Mouse (Mus musculus) spleen, postnatal 4 days (tissue): ENCODE results near the gene Wscd1.
"Not testable (repeated sequence)": the region's sequence is repeated elsewhere in the genome, so short reads cannot be mapped to it uniquely, and the experiment has no call there.

Experiments used
- DNase-seq, 2 experiments: peaks; one replicate each; pipeline ENCODE4 v3.0.0; 2022; ENCODE audit warnings: low spot score in 2 of 2

The Wscd1 gene

GRCm38 (mm10) chr11:71770479-71770878 lies 20.8 kb downstream of the Wscd1 start:
- DNase-seq: no peak

DNA sequence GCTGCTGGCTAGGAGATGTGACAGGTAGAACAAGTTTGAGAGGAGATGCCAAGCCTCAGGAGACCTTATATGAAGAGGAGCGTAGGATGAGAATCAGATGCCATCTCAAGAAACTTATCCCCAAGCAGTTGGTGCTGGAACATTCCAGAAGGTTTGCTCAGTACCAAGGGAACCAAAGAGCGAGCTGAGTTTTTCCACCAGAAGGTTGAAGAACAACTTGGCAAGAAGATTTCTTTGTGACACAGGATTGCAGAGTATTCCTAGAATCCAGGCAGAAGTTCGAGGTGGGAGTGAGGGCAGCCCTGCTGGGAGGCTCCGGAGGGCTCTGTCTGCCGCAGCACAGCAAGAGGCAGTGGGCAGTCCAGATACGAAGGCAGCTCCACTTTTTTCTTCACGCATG lies 21.4 kb downstream of the Wscd1 start:
- no peak for DNase-seq

DNA sequence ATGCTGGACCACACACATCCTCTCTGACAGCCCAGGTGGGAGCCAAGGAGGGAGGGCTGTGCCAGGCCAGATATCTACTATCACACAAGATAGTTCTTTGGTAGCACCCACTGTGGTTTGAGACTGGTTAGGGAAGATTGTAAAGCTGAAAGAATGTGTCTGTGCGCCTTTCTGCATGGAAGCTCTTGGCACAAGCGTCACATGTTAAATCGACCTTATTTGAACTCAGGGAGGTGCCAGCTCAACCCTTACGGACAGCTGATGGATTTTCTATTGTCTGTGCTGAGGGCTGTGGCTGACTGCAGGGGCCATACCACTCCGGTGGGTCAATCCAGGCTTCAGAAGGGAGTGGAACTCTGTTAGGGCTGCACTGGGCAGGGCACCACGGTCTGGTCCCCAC lies 22.3 kb downstream of the Wscd1 start:
- DNase-seq: no peak

- no peak for DNase-seq
Measured at GRCm38 (mm10) chr11:71772802-71773201, 23.1 kb downstream of the Wscd1 start.

- DNase-seq: no peak
Measured at GRCm38 (mm10) chr11:71773986-71774767, 24.5 kb downstream of the Wscd1 start.

DNA sequence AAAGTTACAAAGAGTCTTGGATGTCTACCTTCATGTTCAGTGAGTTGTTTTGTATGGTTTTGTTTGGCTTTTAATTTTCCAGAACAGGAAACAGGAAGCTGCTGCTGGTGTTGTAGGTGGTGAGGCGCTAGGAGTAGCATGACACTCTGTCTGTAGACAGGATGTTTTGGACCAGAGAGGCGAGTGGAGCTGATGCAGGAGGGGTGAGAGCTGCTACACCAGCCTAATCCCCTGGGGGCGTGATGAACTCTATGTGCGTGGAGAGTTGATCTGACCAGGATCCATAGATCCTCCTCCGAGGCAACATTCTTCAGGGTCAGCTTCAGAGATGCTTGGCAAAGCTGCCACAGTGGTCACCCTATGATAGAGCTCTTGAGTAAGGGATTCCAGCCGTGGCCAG lies 25.3 kb downstream of the Wscd1 start:
- no peak for DNase-seq

- no peak for DNase-seq
Measured at GRCm38 (mm10) chr11:71779642-71780041, 29.9 kb downstream of the Wscd1 start.

GRCm38 (mm10) chr11:71781737-71782354 lies 32.1 kb downstream of the Wscd1 start:
- DNase-seq: no peak

DNA sequence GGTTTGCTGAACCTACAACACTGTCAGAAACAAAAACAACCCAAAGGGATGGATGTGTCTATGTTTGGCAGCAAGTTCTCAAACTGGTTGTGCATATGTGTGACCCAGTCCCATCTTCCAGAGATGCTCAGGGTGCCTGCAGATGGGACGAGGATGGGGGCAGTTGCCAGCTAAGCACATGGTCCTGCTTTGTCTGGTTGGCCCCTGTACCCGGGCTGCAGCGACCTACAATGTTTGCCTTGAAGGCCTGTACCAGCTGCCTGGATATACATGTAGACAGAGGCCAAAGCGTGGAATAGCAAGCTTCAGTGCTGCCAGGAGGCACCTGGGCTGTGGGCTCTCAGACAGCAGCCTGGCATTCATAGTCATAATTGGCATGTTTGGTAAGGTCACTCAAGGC lies 35.8 kb downstream of the Wscd1 start:
- DNase-seq: no peak

DNA sequence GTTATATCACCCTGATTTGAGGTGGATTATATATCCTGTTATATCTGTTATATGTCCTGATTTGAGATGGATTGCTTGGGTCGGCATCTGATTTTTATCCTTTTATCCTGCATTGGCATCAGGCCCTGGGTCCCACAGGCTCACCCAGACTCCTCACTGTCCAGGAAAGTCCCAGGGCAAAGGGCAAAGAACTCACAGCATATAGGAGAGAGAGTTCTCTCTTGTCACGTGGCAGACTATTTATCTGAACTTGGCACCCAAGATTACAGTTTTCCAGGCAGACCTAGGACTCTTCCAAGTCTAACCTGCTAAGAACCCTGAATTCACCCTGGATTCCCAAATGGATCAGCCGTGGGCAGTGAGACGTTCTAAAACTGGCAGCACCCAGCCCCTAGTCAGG lies 38.5 kb downstream of the Wscd1 start:
- DNase-seq: no peak

DNA sequence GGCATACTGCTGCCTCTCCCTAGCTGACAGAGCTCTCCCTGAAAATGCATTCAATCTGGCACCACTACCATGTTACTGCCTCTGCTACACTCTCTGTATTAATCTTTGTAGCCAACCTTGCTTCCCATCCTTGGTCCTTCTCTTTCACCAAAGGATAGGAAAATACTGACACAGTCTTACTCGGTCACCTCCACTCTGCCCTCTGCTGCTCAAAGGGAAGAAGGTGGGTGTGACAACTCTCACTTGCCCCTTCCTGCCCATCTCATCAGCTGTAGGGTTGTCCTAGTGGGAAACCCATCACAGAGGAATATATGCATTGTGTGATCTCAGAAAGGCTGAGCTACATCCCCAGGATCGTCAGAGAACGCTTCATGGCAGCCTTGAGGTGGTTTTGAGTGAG lies 40.5 kb downstream of the Wscd1 start:
- no peak for DNase-seq

GRCm38 (mm10) chr11:71799206-71799605 lies 49.5 kb downstream of the Wscd1 start:
- DNase-seq: no peak

- no peak for DNase-seq
Measured at GRCm38 (mm10) chr11:71808521-71808920, 58.8 kb downstream of the Wscd1 start.

DNA sequence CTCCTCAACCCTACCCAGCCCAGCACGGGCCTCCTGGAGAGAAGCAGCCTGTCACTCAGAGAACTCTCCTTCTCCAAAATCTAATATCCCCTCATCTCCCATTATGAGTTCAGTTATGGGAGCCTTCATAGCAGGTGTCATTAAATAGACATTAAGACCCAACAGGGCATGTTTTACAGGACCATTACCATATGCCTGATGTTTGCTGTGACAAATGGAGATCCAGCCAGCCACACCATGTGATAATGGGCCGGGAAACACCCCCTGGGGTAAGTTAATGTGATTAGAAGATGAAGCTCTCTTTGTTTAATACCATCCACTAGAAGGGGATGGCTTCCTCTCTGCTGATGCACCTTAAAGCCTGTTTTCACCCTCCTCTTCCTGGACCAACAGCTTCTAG lies 62.1 kb downstream of the Wscd1 start:
- no peak for DNase-seq

DNA sequence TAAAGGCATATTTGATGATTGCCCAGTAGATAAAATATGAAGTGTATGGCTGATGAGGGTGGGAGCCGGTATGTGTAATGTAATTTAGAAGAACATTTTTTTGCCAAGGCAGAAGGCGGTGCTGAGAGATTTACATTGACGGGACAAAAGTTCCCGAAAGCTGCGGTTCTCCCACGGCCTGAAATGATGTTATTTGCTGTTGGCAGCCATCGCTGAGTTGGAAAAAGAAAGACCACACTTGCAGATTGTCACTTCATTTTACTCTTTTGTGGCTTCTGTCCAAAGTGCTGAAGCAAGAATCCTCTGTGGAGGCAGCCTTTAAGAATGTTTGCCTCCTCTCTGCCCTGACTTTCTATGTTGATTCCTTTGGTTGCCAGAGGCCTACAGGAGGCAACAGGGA lies 63.2 kb downstream of the Wscd1 start:
- no peak for DNase-seq

DNA sequence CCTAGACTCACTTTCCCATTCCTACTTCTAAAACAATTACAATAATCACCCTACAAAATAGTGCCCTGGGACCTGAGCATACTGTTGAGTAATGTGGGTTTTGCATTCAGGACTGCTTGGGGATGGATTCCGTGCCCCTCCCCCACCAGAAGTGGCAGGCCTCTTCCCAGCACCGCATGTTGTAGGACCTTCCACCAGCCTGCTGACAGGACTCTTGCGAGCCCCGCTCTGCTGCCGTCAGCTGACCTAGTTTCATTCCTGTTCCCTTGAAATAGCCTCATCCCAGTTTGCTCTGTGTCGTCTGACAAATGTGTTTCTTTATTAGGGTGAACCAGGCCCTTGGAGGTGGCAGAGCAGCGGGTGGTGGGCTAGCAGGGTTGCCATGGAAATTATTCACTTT lies 64.8 kb downstream of the Wscd1 start:
- no peak for DNase-seq

- DNase-seq: no peak
Measured at GRCm38 (mm10) chr11:71815326-71815725, 65.6 kb downstream of the Wscd1 start.

- DNase-seq: no peak
Measured at GRCm38 (mm10) chr11:71816918-71817317, 67.2 kb downstream of the Wscd1 start.

DNA sequence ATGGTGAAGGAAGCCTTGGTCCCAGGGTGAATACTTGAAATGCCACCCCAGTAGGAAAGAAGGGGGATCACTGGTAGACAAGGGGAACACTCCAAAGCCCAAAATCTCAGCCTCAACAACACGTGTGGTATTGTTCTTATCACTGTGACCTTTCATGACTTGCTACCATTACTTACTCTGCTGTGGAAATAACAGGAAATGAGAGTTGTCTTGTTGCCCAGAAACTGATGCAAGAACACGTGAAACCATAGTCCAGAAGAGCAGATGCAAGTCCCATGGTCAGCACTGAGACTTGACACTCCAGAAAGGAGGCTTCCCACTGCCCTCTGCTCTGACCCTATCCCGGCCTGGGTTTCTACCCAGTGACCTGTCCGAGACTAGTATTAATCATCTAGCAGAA lies 67.6 kb downstream of the Wscd1 start:
- no peak for DNase-seq

DNA sequence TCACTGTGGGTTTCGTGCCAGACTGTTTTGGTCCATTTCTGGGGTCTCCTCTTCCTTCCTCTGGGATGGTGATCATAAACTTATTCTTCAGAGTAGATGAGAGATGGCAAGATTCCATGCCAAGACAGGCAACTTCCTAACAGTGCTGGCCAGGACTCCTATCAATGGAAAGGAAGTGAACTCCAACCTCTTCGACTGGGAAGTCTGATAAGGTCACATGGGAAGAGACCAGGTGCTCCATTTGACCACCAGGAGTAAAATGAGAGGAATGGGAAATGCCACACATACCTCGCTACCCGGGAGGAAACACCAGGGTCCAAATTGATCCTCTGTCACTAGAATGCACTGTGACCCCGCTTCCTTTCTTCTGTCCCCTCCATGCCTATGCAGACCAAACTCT lies 68.4 kb downstream of the Wscd1 start:
- no peak for DNase-seq

DNA sequence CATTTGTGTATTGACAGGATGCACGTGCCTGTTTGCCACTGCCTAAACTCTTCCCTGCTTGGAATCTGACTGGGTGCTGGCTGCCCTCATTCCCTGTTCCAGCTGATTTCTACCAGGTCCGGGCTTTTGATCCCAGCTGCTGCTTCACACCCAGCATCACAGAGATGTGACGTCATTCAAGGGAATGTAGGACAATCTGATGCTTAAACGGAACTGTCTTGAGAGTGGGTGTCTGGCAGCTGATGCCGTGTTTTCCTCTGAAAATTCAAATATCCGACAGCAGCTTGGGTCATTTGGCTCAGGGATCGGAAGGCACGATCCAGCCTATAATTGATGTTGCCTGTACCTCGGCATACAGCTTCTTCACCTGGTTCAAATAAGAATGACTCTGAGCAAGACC lies 70.2 kb downstream of the Wscd1 start:
- no peak for DNase-seq

- DNase-seq: no peak
Measured at GRCm38 (mm10) chr11:71820847-71821246, 71.1 kb downstream of the Wscd1 start.

DNA sequence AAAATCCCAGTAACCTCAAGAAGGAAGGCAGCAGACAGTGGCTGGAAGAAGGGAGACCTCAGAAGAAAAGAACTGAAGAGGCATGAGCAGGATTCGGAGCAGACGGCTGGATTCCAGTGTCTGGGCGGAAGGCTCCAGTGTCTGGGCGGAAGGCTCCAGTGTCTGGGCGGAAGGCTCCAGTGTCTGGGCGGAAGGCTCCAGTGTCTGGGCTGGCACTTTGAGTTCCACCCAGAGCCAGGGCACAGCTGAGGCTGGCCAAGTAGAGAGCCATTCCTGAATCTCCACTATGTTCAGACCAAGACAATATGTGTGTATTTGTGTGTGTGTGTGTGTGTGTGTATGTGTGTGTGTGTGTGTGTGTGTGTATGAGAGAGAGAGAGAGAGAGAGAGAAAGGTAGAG lies 71.8 kb downstream of the Wscd1 start:
- DNase-seq: not testable (repeated sequence)

DNA sequence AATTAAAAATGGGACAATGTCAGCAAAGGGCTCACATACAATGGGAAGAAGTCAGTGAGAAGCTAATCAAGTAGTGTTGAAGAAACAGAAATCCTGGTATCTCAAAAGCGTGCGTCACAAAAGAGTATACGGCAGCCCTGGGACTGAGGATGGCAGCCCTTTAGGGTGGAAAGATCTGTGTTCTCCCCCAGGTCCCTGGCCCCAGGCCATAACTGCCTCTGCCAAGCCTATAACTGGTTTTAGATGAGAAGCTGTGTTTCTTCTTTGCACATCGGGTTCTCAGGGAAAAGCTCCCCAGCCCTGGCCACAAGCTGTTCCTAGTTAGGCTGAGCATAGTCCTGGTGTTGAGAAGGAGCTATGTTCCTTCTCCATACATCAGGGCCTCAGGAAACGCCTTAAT lies 72.3 kb downstream of the Wscd1 start:
- DNase-seq: no peak
